Mouse (Mus musculus): ENCODE results near the gene 2300002M23Rik. TPM values are rescaled to one million over a fixed set of nuclear protein-coding genes. Genes with fewer than 3 reads are reported as not detected.
A peak's percentile ranks its signal among the peaks of the same experiment; 100 is the strongest.

The 2300002M23Rik gene
- total and polyA plus RNA-seq, 3 experiments = 0.27 TPM; not detected in 2

- no peaks in the 10 kb centered on the region for H3K4me1 ChIP-seq (ENCODE audit: insufficient read depth, low read depth, low read length)
- TF ChIP-seq TAL1 (conservative IDR thresholded peaks at IDR 0.05; ENCODE audit: low read depth, low read length) = no peak
- no peak for TF ChIP-seq POLR2AphosphoS5 (IDR thresholded peaks at IDR 0.05; ENCODE audit: insufficient replicate concordance, low read depth, low read length)
- peak; percentile 92 for TF ChIP-seq CTCF (IDR thresholded peaks at IDR 0.05; ENCODE audit: low read depth, low read length)
- no peak for TF ChIP-seq GATA1 (IDR thresholded peaks at IDR 0.05; ENCODE audit: borderline replicate concordance, low read length)
- no peak for TF ChIP-seq GATA2 (IDR thresholded peaks at IDR 0.05; ENCODE audit: borderline replicate concordance, low read depth, low read length)
- H3K36me3 ChIP-seq (replicated peaks) = no peaks in the 10 kb centered on the region
- H3K9me3 ChIP-seq (replicated peaks) = no peaks in the 10 kb centered on the region
- no peak overlapping the region for H3K4me3 ChIP-seq (ENCODE audit: low read depth, low read length)
- peaks cover 14% of the 10 kb centered on the region for H3K27me3 ChIP-seq (ENCODE audit: insufficient read depth, low read length)
- ATAC-seq (ENCODE audit: extremely low read depth, insufficient number of reproducible peaks, low FRiP score, poor library complexity, severe bottlenecking) (peak; percentile 34; the same call in 1 of the 2 replicates), DNase-seq (ENCODE audit: low spot score) (peak; percentile 26)
Measured at GRCm38 (mm10) chr17:35578211-35578610, 11.0 kb downstream of the 2300002M23Rik start.

DNA sequence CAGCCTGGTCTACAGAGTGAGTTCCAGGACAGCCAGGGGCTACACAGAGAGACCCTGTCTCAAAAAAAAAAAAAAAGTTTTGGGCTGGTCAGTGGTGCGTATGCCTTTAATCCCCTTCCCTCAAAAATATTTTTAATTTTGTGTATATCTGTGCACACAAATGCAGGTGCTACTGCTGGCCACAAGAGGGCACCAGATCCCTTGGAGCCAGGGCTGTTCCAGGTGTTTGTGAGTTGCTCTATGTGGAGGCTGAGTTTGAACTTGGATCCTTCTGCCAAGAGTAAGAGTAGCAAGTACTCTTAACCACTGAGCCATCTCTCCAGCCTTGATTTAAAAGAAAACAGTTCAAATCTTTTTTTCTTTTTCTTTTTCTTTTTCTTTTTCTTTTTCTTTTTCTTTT is 15.7 kb downstream of the 2300002M23Rik start:
- no peaks in the 10 kb centered on the region for H3K4me1 ChIP-seq (ENCODE audit: insufficient read depth, low read depth, low read length)
- no peaks in the 10 kb centered on the region for H3K36me3 ChIP-seq (replicated peaks)
- H3K4me3 ChIP-seq (ENCODE audit: low read depth, low read length) = no peak overlapping the region
- TF ChIP-seq POLR2AphosphoS5 (IDR thresholded peaks at IDR 0.05; ENCODE audit: insufficient replicate concordance, low read depth, low read length) (no peak), CTCF (IDR thresholded peaks at IDR 0.05; ENCODE audit: low read depth, low read length) (0 out of 2 replicates have a peak, but pooled peaks have one; percentile 8), GATA1 (IDR thresholded peaks at IDR 0.05; ENCODE audit: borderline replicate concordance, low read length) (no peak), TAL1 (conservative IDR thresholded peaks at IDR 0.05; ENCODE audit: low read depth, low read length) (no peak)
- no peak for ATAC-seq (ENCODE audit: extremely low read depth, insufficient number of reproducible peaks, low FRiP score, poor library complexity, severe bottlenecking)
- no peak for DNase-seq (ENCODE audit: low spot score)
- H3K9me3 ChIP-seq (replicated peaks) = 0 out of 2 replicates have a peak, but pooled peaks cover 3% of the 10 kb centered on the region
- no peaks in the 10 kb centered on the region for H3K27me3 ChIP-seq (ENCODE audit: insufficient read depth, low read length)

- 0 out of 2 replicates have a peak, but pooled peaks have one; percentile 4 for TF ChIP-seq CTCF (IDR thresholded peaks at IDR 0.05; ENCODE audit: low read depth, low read length)
- no peak for TF ChIP-seq GATA2 (IDR thresholded peaks at IDR 0.05; ENCODE audit: borderline replicate concordance, low read depth, low read length)
- Histone ChIP-seq H3K27me3 (ENCODE audit: insufficient read depth, low read length) (no peaks in the 10 kb centered on the region), H3K36me3 (replicated peaks) (no peaks in the 10 kb centered on the region), H3K9me3 (replicated peaks) (0 out of 2 replicates have a peak, but pooled peaks cover 3% of the 10 kb centered on the region), H3K4me3 (ENCODE audit: low read depth, low read length) (no peak overlapping the region), H3K4me1 (ENCODE audit: insufficient read depth, low read depth, low read length) (no peaks in the 10 kb centered on the region)
- DNase-seq (ENCODE audit: low spot score) = no peak
- ATAC-seq (ENCODE audit: extremely low read depth, insufficient number of reproducible peaks, low FRiP score, poor library complexity, severe bottlenecking) = no peak
Measured at GRCm38 (mm10) chr17:35584330-35584937, 17.2 kb downstream of the 2300002M23Rik start.

DNA sequence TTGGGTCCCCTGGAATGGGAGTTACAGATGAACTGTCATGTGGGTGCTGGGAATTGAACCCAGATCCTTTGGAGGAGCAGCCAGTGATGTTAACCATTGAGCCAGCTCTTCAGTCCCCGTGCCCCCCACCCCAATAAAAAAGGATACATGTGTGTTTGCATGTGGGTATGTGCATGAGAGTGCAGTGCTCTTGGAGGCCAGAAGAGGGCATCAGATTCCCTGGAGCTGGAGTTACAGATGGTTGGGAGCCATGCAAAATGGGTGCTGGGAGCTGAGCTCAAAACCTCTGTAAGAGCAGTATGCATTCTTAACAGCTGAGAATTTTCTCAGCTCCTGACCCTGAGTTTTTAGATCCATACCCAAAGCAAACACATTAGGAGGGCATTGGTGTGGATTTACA is 20.0 kb downstream of the 2300002M23Rik start:
- DNase-seq (ENCODE audit: low spot score) (no peak), ATAC-seq (ENCODE audit: extremely low read depth, insufficient number of reproducible peaks, low FRiP score, poor library complexity, severe bottlenecking) (no peak)
- Histone ChIP-seq H3K36me3 (replicated peaks) (no peaks in the 10 kb centered on the region), H3K27me3 (ENCODE audit: insufficient read depth, low read length) (no peaks in the 10 kb centered on the region), H3K4me1 (ENCODE audit: insufficient read depth, low read depth, low read length) (0 out of 2 replicates have a peak, but pooled peaks cover 4% of the 10 kb centered on the region), H3K9me3 (replicated peaks) (0 out of 2 replicates have a peak, but pooled peaks cover 3% of the 10 kb centered on the region), H3K4me3 (ENCODE audit: low read depth, low read length) (no peak overlapping the region)
- TF ChIP-seq GATA1 (IDR thresholded peaks at IDR 0.05; ENCODE audit: borderline replicate concordance, low read length) (no peak), POLR2AphosphoS5 (IDR thresholded peaks at IDR 0.05; ENCODE audit: insufficient replicate concordance, low read depth, low read length) (no peak), GATA2 (IDR thresholded peaks at IDR 0.05; ENCODE audit: borderline replicate concordance, low read depth, low read length) (no peak), TAL1 (conservative IDR thresholded peaks at IDR 0.05; ENCODE audit: low read depth, low read length) (no peak), CTCF (IDR thresholded peaks at IDR 0.05; ENCODE audit: low read depth, low read length) (no peak)

DNA sequence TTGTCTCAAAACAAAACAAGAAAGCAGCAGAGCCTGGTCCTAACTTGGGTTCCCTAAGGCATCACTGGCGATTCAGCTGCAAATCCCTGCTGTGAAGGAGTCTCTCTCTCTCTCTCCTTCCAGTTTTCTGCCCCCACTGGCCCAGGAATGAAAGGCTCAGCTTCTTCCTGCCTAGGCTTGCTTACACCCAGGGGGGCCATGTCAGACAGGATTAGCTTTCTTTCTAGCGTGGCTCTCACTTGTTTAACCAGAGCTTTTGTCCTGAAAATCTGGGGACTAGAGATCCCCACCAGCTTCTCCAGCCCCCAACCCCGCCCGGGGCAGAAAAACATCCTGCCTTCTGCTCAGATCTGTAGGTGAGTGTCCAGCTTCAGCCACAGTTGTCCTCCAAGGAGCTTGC is 21.1 kb downstream of the 2300002M23Rik start:
- Histone ChIP-seq H3K4me1 (ENCODE audit: insufficient read depth, low read depth, low read length) (0 out of 2 replicates have a peak, but pooled peaks cover 4% of the 10 kb centered on the region), H3K4me3 (ENCODE audit: low read depth, low read length) (no peak overlapping the region), H3K36me3 (replicated peaks) (no peaks in the 10 kb centered on the region), H3K27me3 (ENCODE audit: insufficient read depth, low read length) (no peaks in the 10 kb centered on the region), H3K9me3 (replicated peaks) (0 out of 2 replicates have a peak, but pooled peaks cover 3% of the 10 kb centered on the region)
- no peak for ATAC-seq (ENCODE audit: extremely low read depth, insufficient number of reproducible peaks, low FRiP score, poor library complexity, severe bottlenecking)
- TF ChIP-seq CTCF (IDR thresholded peaks at IDR 0.05; ENCODE audit: low read depth, low read length) = no peak
- no peak for TF ChIP-seq GATA1 (IDR thresholded peaks at IDR 0.05; ENCODE audit: borderline replicate concordance, low read length)
- TF ChIP-seq GATA2 (IDR thresholded peaks at IDR 0.05; ENCODE audit: borderline replicate concordance, low read depth, low read length) = no peak
- TF ChIP-seq POLR2AphosphoS5 (IDR thresholded peaks at IDR 0.05; ENCODE audit: insufficient replicate concordance, low read depth, low read length) = no peak
- TF ChIP-seq TAL1 (conservative IDR thresholded peaks at IDR 0.05; ENCODE audit: low read depth, low read length) = no peak
- DNase-seq (ENCODE audit: low spot score) = no peak

DNA sequence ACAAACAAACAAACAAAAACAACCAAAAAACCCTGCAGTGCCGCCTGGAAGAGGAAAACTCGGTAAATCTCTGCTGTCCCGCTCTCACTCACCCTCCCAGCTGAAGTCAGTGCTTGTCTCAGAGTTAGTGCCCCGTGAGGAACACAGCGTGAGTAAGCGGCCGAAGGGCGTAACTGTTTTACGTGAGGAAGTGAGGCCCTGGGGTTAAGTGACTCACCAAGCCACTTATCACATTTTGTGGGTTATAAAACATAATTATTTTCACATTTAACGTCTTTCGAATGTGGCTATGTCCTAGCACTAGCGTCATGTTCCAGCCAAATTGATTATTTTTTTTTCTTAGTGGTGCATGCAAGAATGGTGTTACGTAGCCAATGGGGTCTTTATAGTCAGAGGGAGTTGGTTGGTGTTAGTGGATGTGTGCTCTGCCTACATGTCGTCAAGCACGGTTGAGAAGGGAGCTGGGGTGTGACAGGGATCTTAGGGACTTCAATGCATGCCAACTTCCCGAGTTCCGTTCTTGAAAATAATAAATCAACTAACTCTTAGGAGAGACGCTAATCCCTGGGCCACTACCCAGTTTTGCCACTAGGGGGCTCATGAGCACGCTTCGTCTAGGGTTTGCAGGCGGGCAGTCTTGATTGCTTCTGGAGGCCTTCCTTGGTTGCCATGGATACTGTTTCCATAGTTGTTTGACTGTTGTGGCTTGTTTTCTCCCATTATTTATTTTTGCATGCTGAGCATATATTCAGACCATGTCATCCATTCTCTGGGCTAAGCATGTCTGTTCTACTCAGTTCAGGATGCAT is 23.4 kb downstream of the 2300002M23Rik start:
- H3K9me3 ChIP-seq (replicated peaks) = 0 out of 2 replicates have a peak, but pooled peaks cover 3% of the 10 kb centered on the region
- H3K27me3 ChIP-seq (ENCODE audit: insufficient read depth, low read length) = no peaks in the 10 kb centered on the region
- 0 out of 2 replicates have a peak, but pooled peaks cover 4% of the 10 kb centered on the region for H3K4me1 ChIP-seq (ENCODE audit: insufficient read depth, low read depth, low read length)
- H3K36me3 ChIP-seq (replicated peaks) = no peaks in the 10 kb centered on the region
- DNase-seq (ENCODE audit: low spot score) (peak; percentile 44), ATAC-seq (ENCODE audit: extremely low read depth, insufficient number of reproducible peaks, low FRiP score, poor library complexity, severe bottlenecking) (no peak)
- no peak overlapping the region for H3K4me3 ChIP-seq (ENCODE audit: low read depth, low read length)
- TF ChIP-seq CTCF (IDR thresholded peaks at IDR 0.05; ENCODE audit: low read depth, low read length) (peak; percentile 96), GATA1 (IDR thresholded peaks at IDR 0.05; ENCODE audit: borderline replicate concordance, low read length) (no peak), TAL1 (conservative IDR thresholded peaks at IDR 0.05; ENCODE audit: low read depth, low read length) (no peak), POLR2AphosphoS5 (IDR thresholded peaks at IDR 0.05; ENCODE audit: insufficient replicate concordance, low read depth, low read length) (no peak)
